8 mouse cellular contexts compared by ENCODE assay signal in the genomic region with DNA sequence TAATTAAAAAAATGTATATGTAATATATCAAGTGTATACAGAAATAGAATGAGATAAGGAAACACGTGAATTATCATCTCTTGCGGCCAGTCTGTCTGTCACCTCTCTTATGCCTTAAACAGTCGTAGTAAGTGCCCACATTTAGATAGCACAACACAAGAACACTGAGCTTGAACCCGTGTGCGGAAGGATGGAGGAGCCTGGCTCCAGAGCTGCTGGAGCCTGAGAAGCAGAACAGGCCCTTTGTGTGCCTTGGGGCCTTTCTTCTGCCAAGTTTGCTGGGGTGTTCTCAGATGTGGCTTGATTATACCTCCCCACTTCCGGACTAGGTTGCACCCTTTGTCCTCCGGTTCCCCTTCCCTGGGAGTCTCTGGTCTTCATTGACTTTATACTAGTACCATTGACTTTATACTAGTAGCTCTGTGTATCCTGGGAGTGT. TPM values are rescaled to one million over a fixed set of nuclear protein-coding genes. Genes with fewer than 3 reads are reported as not detected.
DNase-seq lines count a peak whose midpoint lies in the region; ATAC-seq and TF ChIP-seq lines count a peak whose summit lies in the region.

No protein-coding gene starts in this region.

- no peaks in the 10 kb centered on the region for H3K9me3 ChIP-seq in forebrain, postnatal 0 days (ENCODE audit: low read length)
- H3K9me3 ChIP-seq in lung, postnatal 0 days (ENCODE audit: low read length), result no peaks in the 10 kb centered on the region

- H3K4me3 ChIP-seq in gastrocnemius, adult 2 months, result peak overlapping the region; percentile 59
- no peak overlapping the region for H3K4me3 ChIP-seq in forebrain, postnatal 0 days (ENCODE audit: low read depth, low read length)
- H3K4me3 ChIP-seq in lung, postnatal 0 days (ENCODE audit: low read depth, low read length), result no peak overlapping the region; the same call in 1 of the 2 replicates
- peak overlapping the region; percentile 13; the same call in 1 of the 2 replicates for H3K4me3 ChIP-seq in small intestine, adult 2 months (ENCODE audit: low read depth, low read length)

- DNase-seq in gastrocnemius, adult 2 months, result peak; percentile 38
- no peak for DNase-seq in gastrocnemius, postnatal 4 days (ENCODE audit: low spot score in 2 of 2)
- no peak for DNase-seq in forebrain, postnatal 0 days
- DNase-seq in lung, postnatal 0 days (ENCODE audit: low spot score), result peak; percentile 66
- no peak for DNase-seq in left cerebral cortex, adult 9 months (ENCODE audit: low spot score in 2 of 2)

- no peaks in the 10 kb centered on the region for H3K27me3 ChIP-seq in forebrain, postnatal 0 days (ENCODE audit: insufficient read depth, low read length)
- no peaks in the 10 kb centered on the region for H3K27me3 ChIP-seq in lung, postnatal 0 days (replicated peaks; ENCODE audit: insufficient read depth, low read length)
- H3K27me3 ChIP-seq in small intestine, adult 2 months (ENCODE audit: control insufficient read depth, insufficient read depth, low read length), result no peaks in the 10 kb centered on the region

- no peak for TF ChIP-seq POLR2A in small intestine, adult 2 months (IDR thresholded peaks at IDR 0.05; ENCODE audit: low read depth, low read length)

- intact Hi-C loops in gastrocnemius, adult 2 months (cut with DNase I), result loop anchor here (1.0 kb wide), 1 partner anchor 64 kb away; no protein-coding TSS in a partner anchor

- no peak overlapping the region for H3K9ac ChIP-seq in forebrain, postnatal 0 days
- H3K9ac ChIP-seq in lung, postnatal 0 days (replicated peaks; ENCODE audit: low read depth), result no peak overlapping the region

- ATAC-seq in activated CD4-positive, CD25-positive, alpha-beta regulatory T cell, adult 4 months, result peak; percentile 90
- ATAC-seq in forebrain, postnatal 0 days, result no peak
- peak; percentile 91 for ATAC-seq in inflammation-experienced regulatory T-cells, adult 6 months
- ATAC-seq in lung, postnatal 0 days, result peak; percentile 63

- H3K36me3 ChIP-seq in forebrain, postnatal 0 days (ENCODE audit: insufficient read depth), result no peaks in the 10 kb centered on the region
- no peaks in the 10 kb centered on the region for H3K36me3 ChIP-seq in lung, postnatal 0 days (ENCODE audit: insufficient read depth, low read length)
- peaks cover 2% of the 10 kb centered on the region; the same call in 1 of the 2 replicates for H3K36me3 ChIP-seq in small intestine, adult 2 months (ENCODE audit: control insufficient read depth, insufficient read depth, low read length)

- 47% methylated on average over 7 of the region's 7 CpGs for WGBS in forebrain, postnatal 0 days
- WGBS in lung, postnatal 0 days, result 16% methylated on average over 7 of the region's 7 CpGs
- WGBS in small intestine, adult 2 months, result 8% methylated on average over 7 of the region's 7 CpGs

- no peak for TF ChIP-seq CTCF in gastrocnemius, adult 2 months (IDR thresholded peaks at IDR 0.05)
- TF ChIP-seq CTCF in forebrain, postnatal 0 days (IDR thresholded peaks at IDR 0.05; ENCODE audit: low read depth), result no peak
- TF ChIP-seq CTCF in lung, postnatal 0 days (IDR thresholded peaks at IDR 0.05), result no peak
- no peak for TF ChIP-seq CTCF in small intestine, adult 2 months (IDR thresholded peaks at IDR 0.05; ENCODE audit: extremely low read depth, insufficient read length, insufficient replicate concordance, low read depth, low read length)

- peak overlapping the region; percentile 15; the same call in 1 of the 2 replicates for H3K4me2 ChIP-seq in forebrain, postnatal 0 days (ENCODE audit: low read depth)
- H3K4me2 ChIP-seq in lung, postnatal 0 days (replicated peaks; ENCODE audit: low read depth, low read length), result peak overlapping the region; percentile 9

- H3K27ac ChIP-seq in gastrocnemius, adult 2 months, result peak overlapping the region; percentile 73
- peak overlapping the region; percentile 81 for H3K27ac ChIP-seq in forebrain, postnatal 0 days (ENCODE audit: low read depth, low read length)
- peak overlapping the region; percentile 72 for H3K27ac ChIP-seq in lung, postnatal 0 days (ENCODE audit: low read length)
- peak overlapping the region; percentile 75 for H3K27ac ChIP-seq in small intestine, adult 2 months (ENCODE audit: insufficient read depth, low read depth, low read length)

- no peak for TF ChIP-seq EP300 in lung, postnatal 0 days (IDR thresholded peaks at IDR 0.05)

- peaks cover 8% of the 10 kb centered on the region; the same call in 1 of the 2 replicates for H3K4me1 ChIP-seq in forebrain, postnatal 0 days (ENCODE audit: insufficient read depth)
- H3K4me1 ChIP-seq in lung, postnatal 0 days (ENCODE audit: insufficient read depth, low read depth, low read length), result peaks cover 6% of the 10 kb centered on the region; the same call in 1 of the 2 replicates
- H3K4me1 ChIP-seq in small intestine, adult 2 months (ENCODE audit: control insufficient read depth, insufficient read depth, insufficient read length, low read length), result peaks cover 19% of the 10 kb centered on the region; the same call in 1 of the 2 replicates

RNA-seq across cellular contexts. Expression of a gene that starts 25.8 kb away (rescaled TPM):
- total RNA-seq in gastrocnemius, adult 2 months (2021), result 10 to 100 TPM; 43.4 to 46.9 TPM
- total RNA-seq in gastrocnemius, postnatal 4 days (2021), result 100 to 1,000 TPM in 1 of 2 experiments, 10 to 100 TPM in 1; 85.1 to 102 TPM
- 10 to 100 TPM; 72.8 to 79.5 TPM for polyA plus RNA-seq in activated CD4-positive, CD25-positive, alpha-beta regulatory T cell, adult 4 months (2017; shearing (Covaris generic))
- total RNA-seq in forebrain, postnatal 0 days (2014; rRNA removed), result 35.0 and 54.8 TPM in 2 replicates
- polyA plus RNA-seq in forebrain, postnatal 0 days (2015; fragmentation: Nextera tagmentation; extraction: Ambion mirVana), result 12.6 and 23.5 TPM in 2 replicates
- polyA plus RNA-seq in inflammation-experienced regulatory T-cells, adult 6 months (2017; shearing (Covaris generic)), result 10 to 100 TPM; 79.8 to 94.2 (median 91.2) TPM
- 13.9 and 14.9 TPM in 2 replicates for polyA plus RNA-seq in lung, postnatal 0 days (2015; fragmentation: Nextera tagmentation; extraction: Ambion mirVana)
- polyA plus RNA-seq in small intestine, adult 2 months (2012; rRNA removed), result 9.4 and 19.0 TPM in 2 replicates

Comparison
In these comparisons a context has a peak if more than half of its experiments do, and no peak if none do; other contexts are left out.
1. DNase-seq: peak in gastrocnemius, adult 2 months (single experiment) and lung, postnatal 0 days (single experiment); none in gastrocnemius, postnatal 4 days (0 of 2), forebrain, postnatal 0 days (single experiment) and left cerebral cortex, adult 9 months (0 of 2).
2. H3K4me3 ChIP-seq: peak in gastrocnemius, adult 2 months (single experiment) and small intestine, adult 2 months (single experiment); none in forebrain, postnatal 0 days (single experiment) and lung, postnatal 0 days (single experiment).
3. Peak in every context shown above with its lines, with median percentiles within 50 percentile points of each other: H3K27ac ChIP-seq.